Mouse (Mus musculus) cerebellum, adult 2 months (tissue): ENCODE results near the gene Exoc3l2.

Source experiments
- CTCF ChIP-seq: fragments of 200-500 bp; IDR thresholded peaks from 2 replicates; pipeline ENCODE4 v1.5.1; 2011; ENCODE audit warnings: low read depth, mild to moderate bottlenecking, control low read depth, low read length, moderate library complexity, borderline replicate concordance; ENCODE audit not compliant: insufficient read depth
- POLR2A ChIP-seq: fragments of 200-500 bp; IDR thresholded peaks from 2 replicates; pipeline ENCODE4 v1.6.1; 2011; ENCODE audit warnings: low read length, control low read depth, borderline replicate concordance; ENCODE audit not compliant: insufficient read depth

GRCm38 (mm10) chr7:19512353-19512752, 49.2 kb downstream of the Exoc3l2 start:
- no peak for TF ChIP-seq POLR2A
- no peak for TF ChIP-seq CTCF
